Comparison of ENCODE assay signal across 1 mouse cellular context in genomic region chr3:89244982-89245687, GRCm38 (mm10).
TF ChIP-seq lines count a peak whose summit lies in the region.

No protein-coding gene starts in this region.

TF ChIP-seq in CH12.LX, 34 proteins besides CTCF, POLR2A, EP300 and RAD21:
- TF ChIP-seq MEF2A (IDR thresholded peaks at IDR 0.05; ENCODE audit: borderline replicate concordance, low read depth, low read length) = 0 out of 2 replicates have a peak, but pooled peaks have one; percentile 3
- TF ChIP-seq TCF12 (IDR thresholded peaks at IDR 0.05; ENCODE audit: low read depth, low read length) = 0 out of 2 replicates have a peak, but pooled peaks have one; percentile 16
- no peak for TF ChIP-seq E2F4 (IDR thresholded peaks at IDR 0.05; ENCODE audit: insufficient replicate concordance, low read depth, low read length)
TF ChIP-seq in CH12.LX: peak in this region for 2.
